Mouse (Mus musculus) stomach, postnatal 0 days (tissue): ENCODE data around the gene Megf11.

Experiments
- CTCF ChIP-seq: IDR thresholded peaks from 2 replicates; pipeline ENCODE4 v1.5.1; 2016; ENCODE audit warnings: antibody characterized with exemption, low read depth, mild to moderate bottlenecking, moderate library complexity
- EP300 ChIP-seq: optimal IDR thresholded peaks from 2 replicates; pipeline ENCODE3; 2016; ENCODE audit warnings: antibody characterized with exemption

DNA sequence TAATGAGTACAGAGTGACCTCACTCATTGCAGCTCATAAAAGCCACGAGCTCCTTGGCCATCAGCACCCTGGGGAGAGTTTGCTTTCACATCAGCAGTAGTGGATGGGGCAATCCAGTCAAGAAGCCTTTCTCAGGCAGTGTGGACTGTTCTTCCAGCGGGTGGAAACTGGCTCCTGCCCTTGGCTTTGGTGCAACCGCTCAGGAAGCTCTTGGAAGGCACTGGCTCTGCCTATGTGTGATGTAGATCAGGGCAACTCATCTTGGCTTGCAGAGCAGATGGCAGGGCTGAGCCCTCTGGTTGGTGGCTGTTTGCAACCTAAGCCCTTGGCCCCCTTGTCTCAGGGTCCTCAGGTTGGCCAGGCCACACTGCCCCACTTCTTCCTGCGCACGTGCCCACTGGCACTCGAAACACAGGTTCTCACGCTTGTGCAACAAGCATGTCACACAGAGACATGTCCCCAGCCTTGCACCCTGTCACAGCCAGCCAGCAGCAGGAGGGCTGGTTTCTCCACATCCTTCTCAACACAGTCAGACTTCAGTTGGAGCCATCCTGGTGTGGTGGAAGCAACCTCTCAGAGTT lies 22.1 kb downstream of the Megf11 start:
- TF ChIP-seq CTCF (no peak), EP300 (no peak)
